ENCODE assay signal across 17 mouse cellular contexts in genomic region chr4:99108817-99109216, GRCm38 (mm10).
"Had no signal": no experiment of that assay in that cellular context is flagged by ENCODE, and none has a peak within 500 bp of the region (broad histone marks: within the 10 kb centered on the region; RNA-seq: fewer than 3 reads in every experiment).

No protein-coding gene starts in this region.

- H3K4me2 ChIP-seq: lung, embryonic 15.5 days; midbrain, embryonic 11.5 days; midbrain, embryonic 13.5 days; midbrain, embryonic 15.5 days; neural tube, embryonic 12.5 days; stomach, embryonic 15.5 days had no signal

- H3K9me3 ChIP-seq: lung, embryonic 15.5 days; megakaryocyte, embryonic 14.5 days; midbrain, embryonic 13.5 days; midbrain, embryonic 15.5 days; neural tube, embryonic 12.5 days; stomach, embryonic 15.5 days had no signal

- H3K4me3 ChIP-seq: lung, embryonic 15.5 days; megakaryocyte, embryonic 14.5 days; midbrain, embryonic 13.5 days; midbrain, embryonic 15.5 days; neural tube, embryonic 12.5 days; stomach, embryonic 15.5 days had no signal

- ATAC-seq: liver, postnatal 0 days; lung, postnatal 0 days; midbrain, embryonic 13.5 days; midbrain, embryonic 15.5 days had no signal

- H3K36me3 ChIP-seq: lung, embryonic 15.5 days; midbrain, embryonic 13.5 days; midbrain, embryonic 15.5 days; neural tube, embryonic 12.5 days; stomach, embryonic 15.5 days had no signal

- H3K27ac ChIP-seq: lung, embryonic 15.5 days; macrophage; midbrain, embryonic 13.5 days; midbrain, embryonic 15.5 days; neural tube, embryonic 12.5 days; stomach, embryonic 15.5 days; stomach, postnatal 0 days had no signal

- DNase-seq: liver, postnatal 0 days; lung, adult 2 months; lung, postnatal 14 days; right cerebral cortex, postnatal 14 days; thymus, adult 2 months; thymus, postnatal 25 days; thymus, postnatal 4 days had no signal

- H3K9ac ChIP-seq: liver, postnatal 0 days; lung, embryonic 15.5 days; midbrain, embryonic 13.5 days; midbrain, embryonic 15.5 days; neural tube, embryonic 12.5 days; stomach, embryonic 15.5 days had no signal

- H3K27me3 ChIP-seq: lung, embryonic 15.5 days; megakaryocyte, embryonic 14.5 days; midbrain, embryonic 13.5 days; midbrain, embryonic 15.5 days; neural tube, embryonic 12.5 days; stomach, embryonic 15.5 days had no signal
